Mouse (Mus musculus): Measurements from ENCODE around the gene Mansc4. TPM values are rescaled to one million over a fixed set of nuclear protein-coding genes. Genes with fewer than 3 reads are reported as not detected.

Mansc4 gene
- total and polyA plus RNA-seq, 3 experiments, result 0.21 TPM; not detected in 2

DNA sequence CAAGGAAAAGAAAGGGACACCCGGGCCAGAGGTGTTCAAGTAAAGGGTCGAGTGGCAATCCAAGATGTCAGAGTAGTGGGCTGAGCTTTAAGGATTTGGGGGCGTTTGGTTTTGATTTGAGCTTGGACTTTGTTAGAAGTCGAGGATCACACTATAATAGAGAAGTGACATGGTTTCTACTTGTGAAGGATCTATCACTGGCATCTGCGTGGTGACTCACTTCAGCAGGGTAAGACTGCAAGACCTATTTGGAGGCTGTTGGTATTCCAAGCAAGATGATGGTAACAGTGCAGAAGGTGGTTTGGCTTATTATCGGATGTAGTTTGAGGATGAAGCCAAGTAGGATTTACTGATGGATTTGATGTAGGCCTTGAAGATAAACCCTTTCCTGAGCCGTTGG is 43.2 kb downstream of the Mansc4 start:
- Histone ChIP-seq H3K27me3 (ENCODE audit: control insufficient read depth in 1 of 2, insufficient read depth in 2 of 2, low read length in 2 of 2) (no peaks in the 10 kb centered on the region), H3K36me3 (ENCODE audit: control insufficient read depth in 1 of 2, insufficient read depth in 2 of 2, low read length in 2 of 2) (peaks cover 7 to 8% of the 10 kb centered on the region in 2 experiments), H3K9ac (ENCODE audit: control insufficient read depth, low read depth, low read length, poor library complexity, severe bottlenecking) (peak overlapping the region; percentile 96), H3K79me2 (ENCODE audit: control insufficient read depth, insufficient read depth, low read length, poor library complexity) (peaks cover 30% of the 10 kb centered on the region), H3K9me3 (replicated peaks; ENCODE audit: insufficient read depth, low read length) (no peaks in the 10 kb centered on the region), H3K4me1 (ENCODE audit: control insufficient read depth in 1 of 2, insufficient read depth in 2 of 2, low read length in 2 of 2) (peaks cover 0 to 9% of the 10 kb centered on the region in 2 experiments; a peak in 1 of 4 replicates), H3K4me3 (ENCODE audit: control insufficient read depth in 1 of 2, insufficient read depth in 1 of 2, low read depth in 2 of 2, low read length in 2 of 2) (peak overlapping the region; percentile 73 to 95), H3K27ac (ENCODE audit: control insufficient read depth, low read depth, low read length) (no peak overlapping the region)
- TF ChIP-seq CTCF (IDR thresholded peaks at IDR 0.05 in 2 of 3, conservative IDR thresholded peaks at IDR 0.05 in 1 of 3; ENCODE audit: control insufficient read depth in 1 of 3, insufficient read depth in 1 of 3, low read depth in 2 of 3, low read length in 3 of 3, poor library complexity in 1 of 3, severe bottlenecking in 1 of 3), result no peak
- no peak for TF ChIP-seq ZNF384 (IDR thresholded peaks at IDR 0.05; ENCODE audit: low read depth, low read length)
- TF ChIP-seq JUND (IDR thresholded peaks at IDR 0.05; ENCODE audit: low read depth, low read length), result 0 out of 2 replicates have a peak, but pooled peaks have one; percentile 38
- TF ChIP-seq MAFK (IDR thresholded peaks at IDR 0.05; ENCODE audit: borderline replicate concordance, low read depth, low read length), result no peak
- no peak for TF ChIP-seq ZMIZ1 (IDR thresholded peaks at IDR 0.05; ENCODE audit: low read depth, low read length)
- no peak for TF ChIP-seq BHLHE40 (IDR thresholded peaks at IDR 0.05; ENCODE audit: borderline replicate concordance, low read depth, low read length)
- peak; percentile 72 for DNase-seq (ENCODE audit: low read depth, low spot score)

DNA sequence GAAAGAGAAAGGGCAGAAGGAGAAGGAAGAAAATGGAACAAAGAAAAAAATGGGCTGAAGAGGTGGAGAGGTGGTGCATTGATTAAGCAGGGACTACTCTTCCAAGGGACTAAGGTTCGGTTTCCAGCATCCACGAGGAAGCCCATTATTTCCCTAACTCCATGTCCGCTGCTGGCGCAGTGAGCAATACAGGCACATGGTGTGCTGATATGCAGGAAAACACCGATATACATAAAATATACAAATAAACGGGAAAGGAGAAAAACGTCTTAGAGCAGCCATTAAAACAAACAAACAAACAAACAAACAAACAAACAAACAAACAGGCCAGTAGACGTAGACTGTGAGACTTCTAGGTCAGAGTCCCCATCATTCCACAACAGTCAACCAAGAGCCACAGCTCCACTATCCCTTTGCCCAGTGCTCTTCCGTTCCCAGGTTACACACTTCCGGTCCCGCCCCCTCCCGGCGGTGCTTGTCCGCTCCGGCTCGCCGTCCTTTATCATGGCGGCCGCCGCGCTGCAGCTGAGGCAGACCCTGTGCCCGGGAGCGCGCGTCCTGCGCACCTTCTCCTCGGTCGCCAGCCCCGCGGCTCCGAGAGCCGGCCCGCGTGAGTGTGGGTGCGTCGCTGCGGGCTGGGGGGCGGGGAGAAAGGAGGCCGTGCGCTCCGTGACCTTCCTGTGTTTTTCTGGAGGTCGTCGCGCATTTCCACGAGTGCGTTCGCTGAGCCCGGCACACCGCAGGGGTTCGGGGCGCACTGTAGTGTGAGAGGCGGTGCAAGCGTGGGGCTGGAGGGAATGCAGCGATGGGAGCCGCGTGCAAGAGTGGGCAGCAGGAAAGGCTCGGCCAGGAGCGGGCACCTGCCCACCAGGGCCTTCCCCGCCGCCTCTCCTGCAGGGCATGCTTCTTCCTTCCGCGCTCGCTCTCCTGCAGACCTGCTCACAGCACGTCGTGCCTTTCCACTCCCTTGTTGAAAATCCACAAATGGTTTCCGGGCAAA is 44.2 kb downstream of the Mansc4 start, which contains the start of gene Mrps35:
Gene Mrps35 (plus strand): TSS at position 474 of the 1,000 bp plus-strand sequence.
- Histone ChIP-seq H3K4me1 (ENCODE audit: control insufficient read depth in 1 of 2, insufficient read depth in 2 of 2, low read length in 2 of 2) (peaks cover 0 to 9% of the 10 kb centered on the region in 2 experiments; a peak in 1 of 4 replicates), H3K36me3 (ENCODE audit: control insufficient read depth in 1 of 2, insufficient read depth in 2 of 2, low read length in 2 of 2) (peaks cover 2 to 8% of the 10 kb centered on the region in 2 experiments; a peak in 3 of 4 replicates), H3K4me3 (ENCODE audit: control insufficient read depth in 1 of 2, insufficient read depth in 1 of 2, low read depth in 2 of 2, low read length in 2 of 2) (peak within 1 kb of the TSS; percentile 73 to 95), H3K27ac (ENCODE audit: control insufficient read depth, low read depth, low read length) (peak within 1 kb of the TSS; percentile 68), H3K79me2 (ENCODE audit: control insufficient read depth, insufficient read depth, low read length, poor library complexity) (peaks cover 30% of the 10 kb centered on the region), H3K27me3 (ENCODE audit: control insufficient read depth in 1 of 2, insufficient read depth in 2 of 2, low read length in 2 of 2) (no peaks in the 10 kb centered on the region), H3K9me3 (replicated peaks; ENCODE audit: insufficient read depth, low read length) (no peaks in the 10 kb centered on the region), H3K9ac (ENCODE audit: control insufficient read depth, low read depth, low read length, poor library complexity, severe bottlenecking) (peak within 1 kb of the TSS; percentile 96)
- peak; percentile 95 for DNase-seq (ENCODE audit: low read depth, low spot score)
- no peak for TF ChIP-seq MYB (IDR thresholded peaks at IDR 0.05; ENCODE audit: low read depth, low read length)
- no peak for TF ChIP-seq BHLHE40 (IDR thresholded peaks at IDR 0.05; ENCODE audit: borderline replicate concordance, low read depth, low read length)
- peak; percentile 98 for TF ChIP-seq NELFE (IDR thresholded peaks at IDR 0.05; ENCODE audit: low read depth, low read length)
- 0 out of 2 replicates have a peak, but pooled peaks have one; percentile 37 for TF ChIP-seq RCOR1 (IDR thresholded peaks at IDR 0.05; ENCODE audit: low read depth, low read length)
- TF ChIP-seq NRF1 (IDR thresholded peaks at IDR 0.05; ENCODE audit: insufficient read depth, low read depth, low read length, poor library complexity, severe bottlenecking), result peak; percentile 29; the same call in 1 of the 2 replicates
- peak; percentile 6; the same call in 1 of the 2 replicates for TF ChIP-seq USF1 (IDR thresholded peaks at IDR 0.05; ENCODE audit: low read depth, low read length)
- 0 out of 2 replicates have a peak, but pooled peaks have one; percentile 21 for TF ChIP-seq MAZ (IDR thresholded peaks at IDR 0.05; ENCODE audit: low read depth, low read length)
- TF ChIP-seq ZKSCAN1 (IDR thresholded peaks at IDR 0.05; ENCODE audit: low read depth, low read length), result no peak
- TF ChIP-seq KAT2A (conservative IDR thresholded peaks at IDR 0.05; ENCODE audit: low read depth, low read length), result no peak; the same call in 1 of the 2 replicates
- TF ChIP-seq UBTF (IDR thresholded peaks at IDR 0.05; ENCODE audit: borderline replicate concordance, insufficient read depth, low read depth, low read length), result peak; percentile 57; the same call in 1 of the 2 replicates
- 0 out of 2 replicates have a peak, but pooled peaks have one; percentile 48 for TF ChIP-seq JUND (IDR thresholded peaks at IDR 0.05; ENCODE audit: low read depth, low read length)
- TF ChIP-seq GABPA (IDR thresholded peaks at IDR 0.05; ENCODE audit: low read depth, low read length), result no peak
- peak; percentile 90 for TF ChIP-seq SIN3A (IDR thresholded peaks at IDR 0.05; ENCODE audit: low read length)
- TF ChIP-seq E2F4 (IDR thresholded peaks at IDR 0.05; ENCODE audit: borderline replicate concordance, low read depth, low read length), result no peak
- TF ChIP-seq EP300 (IDR thresholded peaks at IDR 0.05; ENCODE audit: low read depth in 1 of 2, low read length in 2 of 2), result peak in 1 of 2 experiments; percentile 49; a peak in 2 of 4 replicates
- TF ChIP-seq MYC (IDR thresholded peaks at IDR 0.05; ENCODE audit: low read depth, low read length), result peak; percentile 96
- no peak for TF ChIP-seq CHD2 (IDR thresholded peaks at IDR 0.05; ENCODE audit: low read length)
- peak; percentile 97 to 98 for TF ChIP-seq POLR2A (IDR thresholded peaks at IDR 0.05; ENCODE audit: control insufficient read depth in 1 of 2, insufficient read depth in 1 of 2, low read depth in 1 of 2, low read length in 2 of 2, poor library complexity in 1 of 2)
- TF ChIP-seq RAD21 (IDR thresholded peaks at IDR 0.05; ENCODE audit: low read depth, low read length), result no peak
- no peak for TF ChIP-seq ZNF384 (IDR thresholded peaks at IDR 0.05; ENCODE audit: low read depth, low read length)
- peak; percentile 89 for TF ChIP-seq HCFC1 (IDR thresholded peaks at IDR 0.05; ENCODE audit: low read depth, low read length)
- peak; percentile 91 for TF ChIP-seq TBP (IDR thresholded peaks at IDR 0.05; ENCODE audit: low read depth, low read length)
- peak; percentile 93 for TF ChIP-seq POLR2AphosphoS2 (IDR thresholded peaks at IDR 0.05; ENCODE audit: low read length)
- peak; percentile 47; the same call in 1 of the 2 replicates for TF ChIP-seq ETS1 (IDR thresholded peaks at IDR 0.05; ENCODE audit: low read depth, low read length)
- TF ChIP-seq MXI1 (IDR thresholded peaks at IDR 0.05; ENCODE audit: low read depth, low read length), result peak; percentile 90
